Mouse (Mus musculus) heart, postnatal 36 days (tissue): ENCODE results near the gene Zfp688. TPM values are rescaled to one million over a fixed set of nuclear protein-coding genes. Genes with fewer than 3 reads are reported as not detected.

Experiments used
- DNase-seq, 2 experiments: peaks; one replicate each; pipeline ENCODE4 v3.0.0; 2021 to 2022
- intact Hi-C: fragments of 180-260 bp; cut with DNase I; formaldehyde crosslinking; loops from one replicate; pipeline ENCODE4 v1.15.1; 2025
- total RNA-seq, 2 experiments: library from RNA; stranded (reverse); gene quantifications; 2 replicates each; pipeline ENCODE4 v1.2.3; 2021

Gene Zfp688
- total RNA-seq, 2 experiments from 2014 or later, result 2.5 to 3.9 TPM

GRCm38 (mm10) chr7:127371213-127371612 is 50.7 kb downstream of the Zfp688 start:
- no peak for DNase-seq
- intact Hi-C loops, result no loop called here

Other genes with a start within 250 kb of the Zfp688 start
- 10 to 100 TPM; 36.9 to 38.0 TPM for gene Cd2bp2, start 226.0 kb downstream of the Zfp688 start, total RNA-seq
- 10 to 100 TPM; 24.6 to 26.4 TPM for gene Tbc1d10b, start 213.6 kb downstream of the Zfp688 start, total RNA-seq
- 1 to 10 TPM; 2.4 to 2.5 TPM for gene Mylpf, start 213.2 kb downstream of the Zfp688 start, total RNA-seq
- gene Zfp553, start 189.0 kb downstream of the Zfp688 start, total RNA-seq, result 1 to 10 TPM; 6.0 to 6.6 TPM
- 1 to 10 TPM; 2.8 TPM for gene Sept1, start 188.9 kb downstream of the Zfp688 start, total RNA-seq
- 10 to 100 TPM; 19.1 TPM for gene Zfp771, start 177.8 kb downstream of the Zfp688 start, total RNA-seq
- 10 to 100 TPM; 40.7 to 45.0 TPM for gene Dctpp1, start 161.4 kb downstream of the Zfp688 start, total RNA-seq
- 10 to 100 TPM; 26.7 to 31.4 TPM for gene Sephs2, start 148.0 kb downstream of the Zfp688 start, total RNA-seq
- 1 to 10 TPM; 1.2 to 1.5 TPM for gene Itgal, start 125.8 kb downstream of the Zfp688 start, total RNA-seq
- 10 to 100 TPM; 34.8 to 35.5 TPM for gene Zfp768, start 76.5 kb downstream of the Zfp688 start, total RNA-seq
- gene Zfp747, start 46.0 kb downstream of the Zfp688 start, total RNA-seq, result 1 to 10 TPM; 5.0 to 5.6 TPM
- gene 9130019O22Rik, start 34.9 kb downstream of the Zfp688 start, total RNA-seq, result 1 to 10 TPM; 2.2 to 3.2 TPM
- 1 to 10 TPM; 4.5 to 4.9 TPM for gene E430018J23Rik, start 28.4 kb downstream of the Zfp688 start, total RNA-seq
- gene Zfp764, start 15.2 kb downstream of the Zfp688 start, total RNA-seq, result 1 to 10 TPM; 2.9 to 4.2 TPM
- 1 to 10 TPM; 1.4 to 1.7 TPM for gene Zfp689, start 27.1 kb upstream of the Zfp688 start, total RNA-seq
- 10 to 100 TPM; 25.8 to 28.1 TPM for gene Prr14, start 37.5 kb upstream of the Zfp688 start, total RNA-seq
- gene Fbrs, start 57.1 kb upstream of the Zfp688 start, total RNA-seq, result 10 to 100 TPM; 32.2 to 35.0 TPM
- 10 to 100 TPM; 52.1 to 58.8 TPM for gene Srcap, start 89.9 kb upstream of the Zfp688 start, total RNA-seq
- gene Gm42715, start 97.5 kb upstream of the Zfp688 start, total RNA-seq, result 10 to 100 TPM; 10.3 to 10.5 TPM
- not detected for gene Tmem265, start 139.3 kb upstream of the Zfp688 start, total RNA-seq
- 10 to 100 TPM; 17.7 to 19.0 TPM for gene Phkg2, start 151.3 kb upstream of the Zfp688 start, total RNA-seq
- gene Ccdc189, start 166.5 kb upstream of the Zfp688 start, total RNA-seq, result 10 to 100 TPM; 10.4 to 12.1 TPM
- 10 to 100 TPM; 42.3 to 43.1 TPM for gene Rnf40, start 166.7 kb upstream of the Zfp688 start, total RNA-seq
- gene Zfp629, start 193.7 kb upstream of the Zfp688 start, total RNA-seq, result 10 to 100 TPM; 18.1 to 22.4 TPM